Mouse (Mus musculus) limb, embryonic 14.5 days (tissue): ENCODE measurements at regions not wholly inside any gene's neighbourhood (a gene's known extent, or its start where the extent isn't known, plus 50 kb on each side); places are given as distances from the start of the nearest gene placed in this dataset.

Source experiments
- ATAC-seq: fragments of 200-750 bp; cut with Nextera tagmentation; 2 replicates; pipeline ENCODE4 v1.8.0; 2017; ENCODE audit warnings: low read depth, moderate number of reproducible peaks, moderate TSS enrichment; ENCODE audit not compliant: low FRiP score
- DNase-seq: peaks from one replicate; pipeline ENCODE4 v3.0.0-alpha.2; 2015; ENCODE audit warnings: low spot score
- H3K27ac ChIP-seq: fragments of 300-500 bp; sonication (generic); replicated peaks from 2 replicates; pipeline ENCODE4 v1.5.1; 2014; ENCODE audit warnings: low read depth, mild to moderate bottlenecking, low read length, moderate library complexity, mixed read lengths
- H3K27me3 ChIP-seq: fragments of 300-500 bp; sonication (generic); 2 replicates; pipeline ENCODE4 v1.6.1; 2014; ENCODE audit warnings: low read length, mixed read lengths; ENCODE audit not compliant: control insufficient read depth, insufficient read depth
- H3K36me3 ChIP-seq: fragments of 300-500 bp; sonication (generic); 2 replicates; pipeline ENCODE4 v1.6.1; 2014; ENCODE audit warnings: mild to moderate bottlenecking, low read length, moderate library complexity, mixed read lengths; ENCODE audit not compliant: control insufficient read depth, insufficient read depth
- H3K4me1 ChIP-seq: fragments of 300-500 bp; sonication (generic); 2 replicates; pipeline ENCODE4 v1.6.1; 2014; ENCODE audit warnings: antibody characterized with exemption, low read length, mixed read lengths; ENCODE audit not compliant: control insufficient read depth, insufficient read depth
- H3K4me2 ChIP-seq: fragments of 300-500 bp; sonication (generic); replicated peaks from 2 replicates; pipeline ENCODE4 v1.6.1; 2014; ENCODE audit warnings: low read depth, mild to moderate bottlenecking, low read length, moderate library complexity; ENCODE audit not compliant: severe bottlenecking
- H3K4me3 ChIP-seq: fragments of 300-500 bp; sonication (generic); replicated peaks from 2 replicates; pipeline ENCODE4 v1.5.1; 2014; ENCODE audit warnings: low read length
- H3K9ac ChIP-seq: fragments of 300-500 bp; sonication (generic); 2 replicates; pipeline ENCODE4 v1.6.1; 2014; ENCODE audit warnings: mild to moderate bottlenecking, low read depth, low read length, moderate library complexity; ENCODE audit not compliant: severe bottlenecking
- H3K9me3 ChIP-seq: fragments of 300-500 bp; sonication (generic); 2 replicates; pipeline ENCODE4 v1.6.1; 2016; ENCODE audit warnings: low read length; ENCODE audit not compliant: control insufficient read depth
- POLR2A ChIP-seq: fragments of 200-500 bp; IDR thresholded peaks from 2 replicates; pipeline ENCODE4 v1.8.0; 2012; ENCODE audit warnings: inconsistent platforms, mild to moderate bottlenecking, moderate library complexity, borderline replicate concordance; ENCODE audit not compliant: insufficient read depth, insufficient read length; ENCODE audit errors: extremely low read depth
- WGBS: fragments of 180-500 bp; shearing (Covaris S2); extraction: QIAGEN DNeasy Blood & Tissue Kit; methylation state at CpG from one replicate; pipeline ENCODE4 v1.1.7; 2014; 5-methylcytosine and 5-hydroxymethylcytosine counted together

- Histone ChIP-seq H3K9me3 (no peaks in the 10 kb centered on the region), H3K4me3 (no peak overlapping the region), H3K36me3 (no peaks in the 10 kb centered on the region), H3K4me2 (no peak overlapping the region), H3K27me3 (no peaks in the 10 kb centered on the region), H3K4me1 (peaks cover 3% of the 10 kb centered on the region), H3K9ac (no peak overlapping the region), H3K27ac (no peak overlapping the region)
- 16% methylated on average over 6 of the region's 6 CpGs for WGBS
- DNase-seq (no peak), ATAC-seq (no peak)
- no peak for TF ChIP-seq POLR2A
These were observed 134.8 kb upstream of the Bcor start for GRCm38 (mm10) chrX:12294941-12295340.

GRCm38 (mm10) chrX:12296264-12297053 lies 136.3 kb upstream of the Bcor start:
- Histone ChIP-seq H3K4me2 (no peak overlapping the region), H3K36me3 (no peaks in the 10 kb centered on the region), H3K4me3 (no peak overlapping the region), H3K4me1 (peaks cover 3% of the 10 kb centered on the region), H3K27ac (no peak overlapping the region), H3K9ac (no peak overlapping the region), H3K9me3 (no peaks in the 10 kb centered on the region), H3K27me3 (no peaks in the 10 kb centered on the region)
- no peak for DNase-seq
- no peak for ATAC-seq
- 66% methylated on average over 9 of the region's 9 CpGs for WGBS
- no peak for TF ChIP-seq POLR2A

DNA sequence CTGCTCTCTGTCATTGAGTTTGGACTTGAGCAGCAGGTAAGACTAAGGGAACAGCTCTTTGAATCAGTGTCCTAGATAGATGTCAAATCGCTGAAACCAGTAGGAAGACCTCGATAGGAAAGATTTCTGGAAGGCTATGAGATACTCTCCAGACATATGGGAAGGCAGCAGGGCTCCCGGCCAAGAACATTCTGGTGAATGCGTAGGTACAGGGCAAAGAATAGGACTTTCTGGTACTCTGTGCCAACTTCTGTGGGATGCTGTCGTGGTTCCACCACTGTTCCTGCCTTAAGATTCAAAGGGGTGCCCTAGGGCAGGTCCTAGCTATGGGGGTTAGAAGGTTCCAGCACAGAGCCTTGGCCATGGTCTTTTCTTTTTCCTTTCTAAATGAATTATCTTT lies 138.5 kb upstream of the Bcor start:
- Histone ChIP-seq H3K4me1 (peaks cover 3% of the 10 kb centered on the region), H3K27me3 (no peaks in the 10 kb centered on the region), H3K4me3 (no peak overlapping the region), H3K4me2 (no peak overlapping the region), H3K9me3 (no peaks in the 10 kb centered on the region), H3K27ac (no peak overlapping the region), H3K36me3 (no peaks in the 10 kb centered on the region), H3K9ac (no peak overlapping the region)
- TF ChIP-seq POLR2A = no peak
- ATAC-seq (no peak), DNase-seq (no peak)
- WGBS = 94% methylated on average over 5 of the region's 5 CpGs

DNA sequence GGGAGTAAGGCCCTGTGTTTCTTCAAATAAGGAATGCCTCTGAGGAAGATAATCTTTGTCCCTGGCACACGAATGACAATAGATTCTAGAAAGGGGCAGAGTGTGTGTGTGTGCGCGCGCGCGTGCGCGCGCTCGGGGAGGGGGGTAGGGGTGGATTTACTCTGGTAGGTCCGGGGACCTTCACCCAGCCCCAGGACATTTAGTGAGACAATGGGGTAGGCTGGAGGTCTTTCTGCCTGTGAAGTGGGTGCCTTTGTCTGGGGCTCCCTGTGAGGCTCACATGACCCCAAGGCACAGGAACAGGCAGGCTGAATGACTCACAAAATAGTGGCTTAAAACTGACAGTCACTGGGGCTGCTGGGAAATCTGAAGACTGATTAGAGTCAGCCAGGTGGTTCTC lies 139.1 kb upstream of the Bcor start:
- no peak for DNase-seq
- no peak for ATAC-seq
- WGBS = 88% methylated on average over 11 of the region's 11 CpGs
- TF ChIP-seq POLR2A = no peak
- H3K4me3 ChIP-seq = no peak overlapping the region
- H3K4me1 ChIP-seq = peaks cover 3% of the 10 kb centered on the region
- no peak overlapping the region for H3K4me2 ChIP-seq
- no peak overlapping the region for H3K9ac ChIP-seq
- H3K9me3 ChIP-seq = no peaks in the 10 kb centered on the region
- H3K36me3 ChIP-seq = no peaks in the 10 kb centered on the region
- H3K27me3 ChIP-seq = no peaks in the 10 kb centered on the region
- no peak overlapping the region for H3K27ac ChIP-seq

- no peaks in the 10 kb centered on the region for H3K4me1 ChIP-seq
- 48% methylated on average over 5 of the region's 5 CpGs for WGBS
- no peak for TF ChIP-seq POLR2A
- no peak overlapping the region for H3K4me3 ChIP-seq
- no peaks in the 10 kb centered on the region for H3K9me3 ChIP-seq
- no peak overlapping the region for H3K4me2 ChIP-seq
- ATAC-seq (no peak), DNase-seq (no peak)
- no peak overlapping the region for H3K27ac ChIP-seq
- H3K9ac ChIP-seq = no peak overlapping the region
- H3K27me3 ChIP-seq = no peaks in the 10 kb centered on the region
- H3K36me3 ChIP-seq = no peaks in the 10 kb centered on the region
These were observed 144.5 kb upstream of the Bcor start for GRCm38 (mm10) chrX:12304678-12305077.
